Mouse (Mus musculus): ENCODE results near the gene Grasp.

DNA sequence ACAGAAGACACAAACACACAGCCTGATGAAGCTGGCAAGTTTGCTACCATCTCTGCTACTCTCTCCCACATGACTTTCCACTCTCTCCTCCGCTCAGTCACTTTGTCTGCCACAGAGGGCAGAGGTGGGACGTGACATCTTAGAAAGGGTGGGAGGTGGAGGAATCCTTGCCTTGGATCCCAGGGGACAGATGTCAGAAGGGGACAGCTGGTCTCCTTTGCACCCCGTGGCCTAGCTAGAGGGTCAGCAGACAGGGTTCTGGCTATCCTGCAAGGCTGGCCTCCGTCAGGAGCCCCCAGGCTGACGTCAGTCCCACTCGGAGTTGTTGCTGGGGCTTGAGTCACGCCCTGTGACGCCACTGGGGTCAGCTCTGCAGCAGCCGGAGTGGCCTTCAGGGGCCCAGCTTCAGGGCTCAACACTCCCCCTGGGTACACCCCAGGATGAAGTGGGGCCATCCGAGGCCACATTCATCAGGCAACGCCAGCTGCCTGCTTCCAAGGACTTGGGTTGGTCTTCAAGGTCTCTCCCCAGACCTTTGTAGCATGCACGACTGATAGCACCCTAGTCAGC is 55.5 kb downstream of the Grasp start:
- no peak for TF ChIP-seq MYOG (IDR thresholded peaks at IDR 0.05; ENCODE audit: control insufficient read depth, extremely low read depth, insufficient read length)
- no peak for TF ChIP-seq CEBPB (IDR thresholded peaks at IDR 0.05; ENCODE audit: low read depth)
- TF ChIP-seq CTCF (IDR thresholded peaks at IDR 0.05; ENCODE audit: control insufficient read depth, insufficient read depth, insufficient read length): no peak
- TF ChIP-seq MYOD1 (IDR thresholded peaks at IDR 0.05; ENCODE audit: control insufficient read depth, insufficient read length, low read depth): no peak
- no peak for TF ChIP-seq USF1 (IDR thresholded peaks at IDR 0.05; ENCODE audit: low read depth)
- TF ChIP-seq FOSL1 (IDR thresholded peaks at IDR 0.05; ENCODE audit: insufficient read depth, low read length, poor library complexity, severe bottlenecking): no peak
- TF ChIP-seq MAX (IDR thresholded peaks at IDR 0.05): no peak
